Mouse (Mus musculus): ENCODE measurements at regions not wholly inside any gene's neighbourhood (a gene's known extent, or its start where the extent isn't known, plus 50 kb on each side); places are given as distances from the start of the nearest gene placed in this dataset.
A peak's percentile ranks its signal among the peaks of the same experiment; 100 is the strongest.

DNA sequence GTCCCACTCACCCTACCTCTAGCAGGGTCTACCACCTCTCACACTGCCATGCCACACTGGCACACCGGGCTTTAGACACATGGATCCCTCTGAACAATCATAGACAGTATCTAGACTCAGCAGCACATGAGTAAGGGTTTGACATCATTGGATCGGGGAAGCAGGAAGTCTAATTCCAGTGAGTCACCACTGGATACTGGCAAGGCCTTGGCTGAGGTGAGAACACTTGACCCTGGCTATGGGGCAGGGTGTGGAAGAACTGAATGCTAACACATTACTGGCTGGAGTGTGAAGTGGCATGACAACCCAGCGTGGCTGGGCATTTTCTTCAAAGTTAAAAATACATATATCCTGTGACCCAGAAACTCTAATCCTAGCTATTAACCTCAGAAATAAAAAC, 114.4 kb downstream of the H2afy start:
- DNase-seq = no peak

DNA sequence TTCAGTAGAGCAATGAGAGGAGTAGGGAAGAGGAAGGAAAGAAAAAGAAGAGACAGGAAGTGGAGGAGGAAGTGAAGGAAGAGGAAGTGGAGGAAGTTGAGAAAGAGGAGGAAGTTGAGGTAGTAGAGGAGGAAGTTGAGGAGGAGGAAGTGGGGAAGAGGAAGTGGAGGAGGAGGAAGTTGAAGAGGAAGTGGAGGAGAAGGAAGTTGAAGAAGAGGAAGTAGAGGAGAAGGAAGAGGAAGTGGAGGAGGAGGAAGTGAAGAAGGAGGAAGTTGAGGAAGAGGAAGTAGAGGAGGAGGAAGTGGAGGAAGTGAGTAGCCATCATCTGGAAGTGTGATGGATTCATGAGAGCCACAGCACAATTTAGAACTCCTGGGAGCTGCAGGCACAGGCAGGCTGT, 122.2 kb downstream of the H2afy start:
- no peak for DNase-seq

DNA sequence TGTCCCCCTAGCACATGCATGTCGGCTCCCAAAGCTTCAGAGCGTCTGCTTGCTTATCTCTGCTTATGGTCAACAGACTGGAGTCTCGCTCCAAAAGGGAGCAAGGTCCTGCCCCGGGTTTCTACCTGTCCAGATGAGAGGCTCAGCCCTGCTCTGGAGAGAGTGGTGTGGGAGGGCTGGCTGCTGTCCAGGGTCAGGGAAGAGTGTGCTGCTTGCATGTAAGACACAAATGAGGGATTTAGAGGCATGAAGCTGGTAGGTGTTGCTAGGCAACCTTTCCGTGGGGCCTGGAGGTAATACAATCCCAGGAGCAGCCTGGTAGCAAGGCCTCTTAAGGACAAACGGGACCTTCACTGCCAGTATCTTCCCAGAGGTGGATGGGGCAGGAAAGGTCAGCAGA, 125.7 kb downstream of the H2afy start:
- no peak for DNase-seq

DNA sequence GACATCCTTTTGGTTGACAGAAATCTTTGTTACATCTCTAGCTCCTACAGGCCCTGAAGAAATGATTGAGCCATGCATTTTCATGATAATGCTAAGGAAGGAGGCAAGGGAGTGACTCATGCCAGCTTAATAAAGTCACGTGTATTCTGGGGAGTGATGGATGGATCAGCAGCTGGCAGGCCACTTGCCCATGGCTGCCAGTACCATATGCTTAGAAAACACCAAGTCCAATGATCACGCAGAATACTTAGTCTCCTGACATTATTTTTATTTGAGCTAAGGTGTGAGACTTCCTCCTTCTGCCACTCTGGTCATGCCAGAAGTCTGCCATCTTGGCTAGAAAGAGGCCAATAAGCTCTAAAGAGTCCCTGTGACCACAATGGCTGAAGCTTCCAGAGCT, 129.3 kb downstream of the H2afy start:
- no peak for DNase-seq

DNA sequence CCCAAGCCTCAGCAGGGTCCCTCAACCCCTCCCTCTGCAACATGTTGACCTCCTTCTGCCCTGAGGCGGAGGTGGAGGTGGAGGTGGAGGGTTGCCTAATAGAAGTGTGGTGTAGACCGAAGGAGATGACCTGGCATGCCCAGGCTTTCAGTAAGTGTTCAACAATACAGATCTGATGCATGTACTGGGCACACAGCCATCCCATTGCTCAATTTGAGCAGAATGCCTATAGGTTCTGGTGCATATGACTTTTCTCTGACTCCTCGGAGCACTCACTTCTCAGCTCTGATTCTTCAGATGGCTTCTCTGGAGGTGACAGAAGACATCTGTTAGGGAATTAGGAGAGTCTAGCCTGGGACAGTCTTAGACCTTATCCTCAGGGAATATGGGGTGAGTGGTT, 130.4 kb downstream of the H2afy start:
- no peak for DNase-seq

DNA sequence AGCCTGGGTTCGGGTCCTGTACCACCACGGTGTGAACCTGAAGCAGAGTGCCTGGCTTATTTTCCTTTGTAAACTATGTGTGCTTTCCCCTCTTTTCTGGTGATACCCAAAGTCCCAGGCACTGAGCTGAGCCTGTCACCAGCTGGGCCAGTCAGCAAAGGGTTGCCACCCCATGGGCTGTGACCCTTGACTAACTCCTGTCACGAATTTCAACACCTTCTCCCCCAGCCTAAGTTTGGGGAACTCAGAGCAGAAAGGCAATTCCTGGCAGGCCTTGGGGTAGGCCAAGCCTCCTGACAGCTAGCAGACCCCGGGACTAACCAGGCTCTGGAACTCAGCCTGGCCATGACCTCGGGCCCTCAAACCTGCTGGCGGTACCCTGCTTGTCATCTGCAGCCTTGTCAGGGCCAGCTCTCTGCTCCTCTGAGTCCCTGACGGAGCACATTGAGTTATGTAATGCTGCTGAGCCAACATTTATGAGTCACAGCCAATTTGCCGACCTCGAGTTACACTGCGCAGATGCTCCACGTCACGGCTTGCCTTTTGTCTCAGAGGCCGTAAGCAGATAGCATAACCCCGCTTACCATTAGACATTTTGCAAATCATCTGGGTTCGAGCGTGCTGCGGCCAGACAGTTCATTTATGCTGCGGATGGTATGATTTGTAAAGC, 132.3 kb downstream of the H2afy start:
- peak; percentile 57 for DNase-seq

DNA sequence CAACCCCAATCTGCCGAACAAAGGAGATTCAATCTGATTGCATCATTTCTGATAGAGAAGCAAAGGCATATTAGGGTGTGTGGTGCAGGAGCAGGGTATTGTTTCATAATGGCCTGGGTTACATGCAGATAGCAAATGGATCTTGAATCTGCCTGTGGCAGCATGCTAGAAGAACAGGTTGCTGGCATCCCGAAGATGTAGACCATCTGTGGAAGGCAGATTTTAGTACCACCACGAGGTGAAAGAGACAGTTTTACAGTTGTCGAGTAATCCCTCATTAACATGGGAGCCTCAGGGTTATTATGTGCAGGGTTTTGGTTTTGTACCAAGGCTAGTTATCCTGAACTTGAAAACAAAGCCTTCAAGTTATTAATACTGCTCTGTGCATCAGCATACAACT, 140.9 kb downstream of the H2afy start:
- DNase-seq = no peak

DNA sequence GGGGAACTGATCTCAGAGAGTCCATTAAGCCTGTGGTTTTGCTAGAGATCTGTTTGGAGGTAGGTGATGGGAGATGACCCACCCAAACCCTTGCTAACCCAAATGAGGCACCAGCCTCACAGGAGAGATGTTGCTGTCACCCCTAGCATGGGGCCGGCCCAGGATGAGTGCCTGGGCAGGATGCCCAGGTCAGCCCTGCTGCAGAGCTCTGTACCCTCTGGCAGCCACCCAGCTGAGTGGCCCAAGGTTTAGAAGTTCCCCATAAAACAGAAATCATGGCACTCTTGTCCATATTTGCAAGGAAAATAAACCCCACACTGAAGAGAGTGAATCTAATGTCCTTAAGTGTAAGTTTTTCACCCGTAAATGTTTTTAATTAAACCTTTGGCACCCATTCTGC, 141.7 kb downstream of the H2afy start:
- DNase-seq = no peak

DNA sequence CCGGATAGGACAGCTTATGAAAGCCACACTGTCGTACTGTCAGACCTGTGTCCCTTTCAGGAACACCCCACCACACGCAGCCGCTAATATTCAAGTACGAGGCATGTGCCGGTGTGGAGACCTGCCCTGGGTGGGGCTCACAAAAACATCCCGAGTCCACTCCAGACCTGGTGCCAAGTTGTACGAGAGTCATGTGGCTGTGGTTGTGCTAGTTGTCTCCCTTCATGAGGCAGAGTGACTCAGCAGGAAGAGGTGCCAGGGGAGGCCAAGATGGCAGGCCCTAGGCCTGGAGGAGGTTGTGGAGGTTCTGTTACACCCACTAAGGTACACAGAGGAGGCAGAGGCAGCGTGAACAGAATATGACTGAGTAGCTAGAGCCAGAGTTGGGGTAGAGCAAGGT, 143.5 kb downstream of the H2afy start:
- no peak for DNase-seq

DNA sequence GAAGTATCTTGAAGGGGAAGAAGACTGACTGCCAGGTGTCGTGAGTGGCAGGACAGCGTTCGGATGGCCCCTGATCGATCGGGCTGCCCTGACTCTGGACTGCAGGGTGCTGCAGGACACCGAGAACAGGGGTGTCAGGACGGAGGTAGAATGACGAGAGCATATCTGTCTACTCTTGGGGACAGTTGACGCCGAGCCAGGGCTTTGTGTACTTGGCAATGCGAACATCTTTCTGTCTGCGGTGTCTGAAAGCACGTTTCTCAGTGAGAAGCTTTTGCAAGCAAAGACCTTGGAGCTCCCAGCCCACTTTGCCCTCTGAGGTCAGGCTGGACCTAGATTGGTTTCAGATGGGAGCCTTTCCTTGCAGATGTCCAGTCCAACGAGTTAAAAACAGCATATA, 144.9 kb downstream of the H2afy start:
- no peak for DNase-seq

DNA sequence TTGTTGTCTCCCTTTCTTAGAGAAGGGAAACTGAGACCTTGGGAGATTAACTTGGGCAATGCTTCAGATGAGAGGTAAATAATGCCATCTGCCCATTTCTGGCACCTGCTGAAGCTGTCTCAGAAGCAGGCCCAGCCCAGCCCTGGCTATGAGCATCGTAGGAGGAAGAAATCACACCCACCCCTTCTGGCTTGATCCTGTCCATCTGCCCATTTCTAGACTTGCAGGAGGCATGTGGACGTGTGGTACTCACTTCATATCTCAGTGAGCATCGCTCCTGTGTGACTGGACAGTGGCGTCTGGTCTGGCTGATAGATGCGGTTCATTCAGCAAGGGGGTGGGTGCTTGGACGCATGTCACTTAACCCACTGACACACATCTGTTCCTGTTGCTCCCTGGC, 146.0 kb downstream of the H2afy start:
- DNase-seq = peak; percentile 58

DNA sequence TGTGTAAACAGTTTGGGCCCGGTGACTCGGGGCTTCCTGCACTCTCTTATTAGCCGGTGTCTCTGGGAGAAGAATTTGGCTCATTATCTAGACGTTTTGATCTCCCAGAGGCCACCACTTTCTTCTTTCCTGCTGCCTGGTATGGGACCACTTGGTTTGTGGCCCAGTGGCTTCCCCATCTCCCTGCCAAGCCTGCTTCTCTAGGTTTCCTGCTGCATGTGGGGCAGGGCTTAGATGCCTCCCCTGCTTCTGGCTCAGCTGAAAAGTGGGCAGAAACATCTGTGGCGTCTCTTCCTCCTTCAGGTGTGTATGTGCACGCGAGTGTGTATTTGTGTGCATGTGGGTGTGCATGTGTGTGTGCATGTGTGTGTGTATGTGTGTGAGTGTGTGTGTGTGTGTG, 146.8 kb downstream of the H2afy start:
- DNase-seq = no peak

DNA sequence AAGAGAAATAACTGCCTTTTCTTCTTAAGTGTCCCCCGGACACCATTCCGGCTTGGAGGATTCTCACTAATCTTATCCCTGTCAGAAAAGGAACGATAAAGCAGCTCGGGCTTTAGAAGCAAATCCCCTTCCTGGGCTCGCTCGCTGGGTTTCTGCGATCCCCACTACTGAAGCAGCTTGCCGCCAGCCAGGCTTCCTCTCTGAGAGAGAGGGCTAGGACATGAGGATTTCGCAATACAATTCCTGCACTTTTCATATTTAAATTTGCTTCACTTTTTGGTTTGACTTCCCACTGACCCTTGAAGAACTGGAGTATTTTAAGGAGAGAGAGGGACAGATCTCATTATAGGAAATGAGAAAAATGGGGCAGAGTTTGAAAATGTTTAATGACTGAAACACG, 149.4 kb upstream of the Pitx1 start:
- no peak for DNase-seq

DNA sequence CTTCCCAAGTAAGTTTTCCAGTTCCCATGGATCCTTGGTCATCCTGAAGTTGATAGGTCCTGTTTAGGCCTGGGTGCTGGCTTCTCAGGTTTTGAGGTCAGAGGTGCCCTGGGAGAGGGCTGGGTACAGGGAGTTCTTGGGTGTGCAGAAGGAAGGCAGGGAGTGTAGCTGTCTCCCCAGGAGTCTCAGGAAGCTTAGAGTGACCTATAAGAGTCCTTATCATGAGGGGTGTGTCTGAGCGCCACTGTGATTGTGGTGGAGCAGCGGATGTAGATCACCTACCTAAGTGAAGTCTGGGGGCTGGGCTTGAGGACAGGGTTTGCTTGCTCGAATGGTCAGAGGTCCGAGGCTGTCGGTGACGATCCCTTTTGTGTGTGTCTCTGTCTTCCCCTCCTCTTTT, 148.8 kb upstream of the Pitx1 start:
- DNase-seq = no peak

DNA sequence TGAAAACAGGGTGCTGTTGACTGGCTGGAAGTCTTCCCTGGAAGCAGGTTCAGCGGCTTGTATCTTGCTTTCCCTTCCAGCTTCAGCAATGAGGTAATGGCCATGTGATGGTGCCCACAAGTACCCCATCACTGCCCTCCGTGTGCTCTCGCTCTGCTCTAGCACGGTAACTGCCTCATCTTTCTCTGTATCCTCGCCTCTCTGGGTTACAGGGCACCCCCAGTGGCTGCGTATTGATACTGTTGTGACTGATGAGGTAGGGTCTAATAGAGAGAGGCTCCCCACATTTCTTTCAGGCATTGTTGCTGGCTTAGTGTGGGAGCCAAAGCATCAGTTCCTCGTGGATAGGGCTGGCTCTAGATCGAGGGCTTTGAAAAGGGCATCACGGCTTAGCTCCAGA, 147.9 kb upstream of the Pitx1 start:
- no peak for DNase-seq

DNA sequence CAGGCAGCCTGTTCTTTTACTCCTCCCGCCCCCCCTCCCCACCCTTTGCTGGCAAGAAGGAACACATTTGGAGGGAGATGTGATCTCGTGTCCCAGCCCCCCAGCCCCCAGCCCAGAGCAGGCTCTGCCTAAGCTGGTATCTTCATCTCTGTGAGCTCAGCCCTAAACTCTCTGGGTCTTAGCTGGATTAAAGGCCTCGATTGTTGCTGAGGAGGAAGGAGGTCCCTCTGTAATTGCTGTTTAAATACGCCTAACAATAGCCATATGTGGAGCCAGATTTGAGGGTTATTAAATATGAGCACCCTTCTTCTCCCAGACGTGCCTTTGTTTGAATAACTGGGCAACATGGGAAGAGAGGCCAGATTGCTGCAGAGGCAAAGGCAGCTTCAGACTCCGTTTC, 145.0 kb upstream of the Pitx1 start:
- DNase-seq = no peak

DNA sequence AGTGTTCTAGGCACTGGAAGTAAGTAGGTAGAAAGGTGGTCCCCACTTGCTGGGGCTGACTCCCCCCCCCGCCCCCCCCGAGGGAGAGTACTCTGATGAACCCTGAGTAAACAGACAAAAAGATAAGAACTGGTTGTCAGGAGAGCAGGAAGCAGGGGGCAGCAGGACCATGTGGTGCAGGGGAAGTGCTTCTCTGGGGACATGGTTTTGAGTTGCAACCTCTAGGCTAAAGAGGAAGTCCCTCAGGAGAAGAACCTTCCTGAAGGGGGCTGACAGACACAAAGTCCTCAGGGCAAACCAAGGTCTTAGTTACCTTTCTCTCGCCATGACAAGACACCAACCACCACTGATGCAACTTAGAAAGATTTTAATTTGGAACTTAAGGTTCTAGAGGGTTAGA, 141.9 kb upstream of the Pitx1 start:
- no peak for DNase-seq

DNA sequence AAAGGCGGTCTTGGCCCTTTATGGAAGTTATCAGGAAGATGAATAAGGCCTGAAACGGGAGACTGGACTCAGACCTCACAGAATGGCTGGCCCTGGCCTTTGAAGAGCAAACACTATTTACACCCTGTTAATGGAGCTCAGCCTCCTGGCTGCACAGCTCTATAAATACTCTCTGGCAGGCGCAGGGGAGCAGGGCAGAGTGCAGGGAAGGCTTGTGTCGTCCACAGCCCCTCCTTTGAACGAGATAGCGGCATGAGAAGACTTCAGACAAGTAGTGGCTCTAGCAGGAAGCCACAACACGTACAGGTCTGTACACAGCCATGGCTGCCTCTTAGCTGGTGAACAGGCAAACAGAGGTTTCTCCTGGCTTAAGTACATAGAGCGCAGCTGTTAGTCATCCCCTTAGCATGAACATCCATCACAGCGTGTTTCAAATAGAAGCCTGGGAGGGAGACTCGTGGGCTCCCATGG, 141.0 kb upstream of the Pitx1 start:
- no peak for DNase-seq

DNA sequence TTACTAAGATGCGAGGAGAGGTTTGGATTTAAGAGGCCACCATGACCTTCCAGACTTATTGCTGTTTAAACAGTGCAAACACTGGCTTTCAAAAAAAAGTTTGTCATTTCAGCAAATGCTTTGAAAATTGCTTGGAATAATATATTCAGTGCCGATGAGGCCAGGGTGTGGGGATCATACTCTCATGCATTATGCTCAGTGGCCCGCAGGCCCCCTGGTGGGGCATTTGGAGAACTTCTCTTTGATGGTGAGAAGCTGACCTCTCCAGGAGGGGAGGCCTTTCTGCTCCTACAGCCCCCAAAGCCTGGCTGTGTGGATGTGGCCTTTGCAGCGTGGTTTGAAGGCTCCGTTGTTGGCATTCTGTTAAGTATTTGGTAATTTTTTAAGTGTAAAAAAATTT, 138.1 kb upstream of the Pitx1 start:
- no peak for DNase-seq

DNA sequence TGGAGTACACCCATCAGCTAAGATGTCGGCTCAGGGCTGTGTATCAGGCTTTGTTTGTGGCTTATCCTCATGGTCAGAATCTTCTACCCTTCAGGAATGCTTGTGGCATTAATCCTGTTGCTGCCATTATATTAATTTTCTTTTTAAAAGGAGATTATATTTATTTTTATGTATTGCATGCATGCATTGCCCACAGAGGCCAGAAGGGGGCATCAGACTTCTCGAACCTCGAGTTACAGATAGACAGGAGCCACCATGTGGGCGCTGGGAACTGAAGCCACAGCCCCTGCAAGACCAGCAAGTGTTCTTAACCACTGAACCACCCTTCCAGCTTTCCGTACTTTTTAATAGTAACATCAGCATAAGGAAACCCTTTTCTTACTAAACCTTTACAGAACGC, 134.7 kb upstream of the Pitx1 start:
- no peak for DNase-seq

DNA sequence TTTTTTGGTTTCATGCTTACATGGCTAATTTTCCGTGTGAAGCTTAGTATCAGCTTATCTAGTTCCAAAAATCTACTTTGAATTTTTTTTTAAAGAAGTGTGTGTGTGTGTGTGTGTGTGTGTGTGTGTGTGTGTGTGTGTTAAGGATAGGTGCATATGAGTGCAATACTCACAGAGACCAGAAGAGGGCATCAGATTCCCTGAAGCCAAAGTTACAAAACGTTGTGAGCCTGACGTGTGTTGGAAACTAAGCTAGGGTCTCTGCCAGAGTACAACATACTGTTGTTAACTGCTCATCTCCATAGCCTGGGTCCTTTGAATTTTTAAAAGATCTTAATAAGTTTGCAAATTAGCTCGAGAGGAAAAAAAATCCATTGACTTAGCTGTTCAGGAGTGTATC, 133.5 kb upstream of the Pitx1 start:
- DNase-seq = no peak

DNA sequence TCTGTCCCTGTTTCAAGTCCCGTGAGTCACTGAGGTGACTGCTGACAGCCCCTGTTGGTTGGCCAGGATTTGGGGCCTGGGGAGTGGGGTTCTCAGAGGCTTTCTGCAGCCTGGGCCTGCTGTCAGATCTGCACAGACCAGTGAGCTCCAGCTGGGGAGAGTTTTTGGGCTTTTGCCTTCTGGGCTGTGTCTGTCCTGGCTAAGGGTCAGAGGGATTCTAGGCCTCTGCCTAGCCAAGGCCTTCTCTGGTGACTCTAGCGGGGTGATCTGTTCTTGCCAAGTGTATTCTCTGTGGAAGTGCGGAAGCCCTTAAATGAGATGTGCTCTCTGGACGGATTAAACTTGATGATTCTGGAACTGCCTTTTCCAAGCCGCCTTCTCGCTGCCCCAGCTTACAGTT, 131.2 kb upstream of the Pitx1 start:
- DNase-seq = no peak

DNA sequence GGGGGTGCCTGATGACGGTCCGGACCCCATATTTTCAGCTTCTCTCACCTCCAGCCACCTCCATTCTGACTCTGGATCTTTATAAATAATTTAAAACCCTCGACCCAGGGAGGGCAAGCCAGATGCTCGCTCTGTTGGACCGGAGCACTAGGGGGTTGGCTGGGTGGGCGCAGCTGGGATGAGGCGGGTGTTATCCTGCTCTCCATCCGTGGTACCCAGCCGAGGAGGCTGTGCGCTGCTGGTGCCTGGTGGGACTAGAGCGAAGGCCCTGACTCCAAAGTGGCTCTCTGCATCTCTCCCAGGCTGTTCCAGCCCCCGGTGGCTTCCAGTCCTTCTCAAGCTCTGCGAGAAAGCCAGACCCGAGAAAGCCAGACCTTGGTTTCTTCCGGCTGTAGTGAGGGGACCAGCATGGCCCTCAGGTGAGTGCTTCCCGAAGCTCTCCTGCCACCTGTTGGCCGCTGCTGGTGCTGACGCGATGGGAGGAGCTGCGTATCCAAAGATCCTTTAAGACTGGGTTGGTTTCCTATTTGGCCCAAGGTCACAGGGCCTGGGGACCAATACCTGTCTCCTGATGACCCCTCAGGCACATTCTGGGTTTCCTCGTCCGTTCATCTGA, 127.1 kb upstream of the Pitx1 start:
- peak; percentile 5 for DNase-seq

DNA sequence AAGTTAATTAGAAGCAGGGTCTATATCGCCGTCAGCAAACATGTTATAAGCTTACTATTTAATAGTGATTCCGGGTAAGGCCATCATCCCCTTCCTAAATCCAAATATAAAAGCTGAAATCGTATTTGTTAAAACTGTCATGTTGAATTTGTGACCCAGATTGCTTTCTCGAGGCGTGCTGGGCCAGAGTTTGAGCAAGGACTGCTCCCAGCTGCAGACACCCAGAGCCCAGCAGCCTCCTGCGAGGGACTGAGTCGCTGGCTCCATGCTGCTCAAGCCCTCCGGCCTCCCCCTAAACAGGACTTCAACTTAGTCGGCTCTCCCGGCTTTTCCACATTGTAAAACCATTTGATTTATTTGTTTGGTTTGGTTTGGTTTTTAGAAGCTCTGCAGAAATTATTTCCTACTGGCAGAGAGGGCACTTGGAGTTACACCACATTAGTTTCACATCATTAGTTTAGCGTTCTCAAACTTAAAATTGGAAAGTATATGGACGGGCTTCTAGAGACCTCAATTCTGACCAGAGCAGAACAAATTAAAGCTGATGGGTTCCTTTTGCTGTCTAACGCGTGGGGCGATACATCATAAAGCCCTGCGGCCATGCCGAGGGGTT, 126.4 kb upstream of the Pitx1 start:
- no peak for DNase-seq

DNA sequence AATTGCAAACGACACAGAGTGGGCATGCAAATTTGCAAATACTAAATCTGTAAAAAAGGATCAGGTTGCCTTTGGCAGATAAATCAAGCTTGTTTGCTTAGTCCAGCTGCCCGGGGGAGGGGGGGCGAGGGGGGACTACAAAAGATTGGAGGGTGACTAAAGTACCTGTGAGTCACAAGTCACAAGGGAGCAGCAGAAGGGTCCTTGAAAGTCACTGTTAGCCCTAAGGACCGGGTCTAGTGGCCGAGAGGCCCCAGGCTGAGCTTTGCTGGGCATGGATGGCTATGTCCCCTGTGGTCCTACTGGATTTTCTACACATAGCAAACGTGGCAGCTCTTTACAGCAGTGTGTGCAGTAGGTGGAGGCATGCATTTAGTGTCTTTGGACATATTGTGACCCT, 118.4 kb upstream of the Pitx1 start:
- no peak for DNase-seq
